Mouse (Mus musculus) forelimb bud, embryonic 11.5 days (tissue): ENCODE measurements around the gene Cnnm4.
"Not testable (repeated sequence)": the region's sequence is repeated elsewhere in the genome, so short reads cannot be mapped to it uniquely, and the experiment has no call there.

Experiments
- DNase-seq: peaks from one replicate; pipeline ENCODE4 v3.0.0-alpha.2; 2012; ENCODE audit warnings: low read depth, low spot score

Cnnm4 gene

DNA sequence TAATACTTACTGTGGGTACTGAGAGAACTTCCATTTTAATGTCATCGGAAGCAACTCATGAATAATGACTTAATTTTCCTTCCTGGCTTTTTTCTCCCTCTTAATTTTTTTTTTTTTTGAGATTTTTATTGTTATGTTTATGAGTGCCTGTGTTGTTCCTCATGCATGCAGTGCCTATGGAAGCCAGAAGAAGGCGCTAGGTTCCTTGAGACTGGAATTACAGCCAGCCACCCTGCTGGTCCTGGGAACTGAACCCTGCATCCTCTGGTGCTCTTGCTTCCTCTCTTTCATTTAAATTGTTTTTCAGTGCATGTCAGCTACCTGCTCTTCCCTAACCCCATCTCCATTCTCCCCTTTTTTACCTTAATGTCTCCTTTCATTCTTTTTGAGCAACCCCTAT is 42.3 kb downstream of the Cnnm4 start:
- DNase-seq, result peak; percentile 29

DNA sequence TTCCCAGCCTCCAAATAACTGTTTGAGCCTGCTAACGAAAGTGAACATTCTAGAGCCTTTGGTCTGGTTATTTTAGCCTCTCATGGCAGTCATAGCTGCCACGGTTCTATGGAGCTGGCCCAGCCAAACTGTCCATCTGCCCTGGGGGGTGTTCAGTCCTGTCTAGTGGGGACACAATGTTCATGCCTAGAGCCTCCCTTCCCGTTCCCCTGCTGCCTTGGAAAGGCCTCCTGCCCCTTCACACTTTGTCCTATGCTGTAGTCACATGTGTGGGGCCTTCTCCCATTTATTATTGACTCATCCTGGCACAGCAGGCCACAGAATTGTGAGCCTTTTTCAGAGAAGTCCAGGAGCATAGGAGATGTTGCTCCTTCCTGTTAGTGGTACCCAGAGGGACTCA is 46.8 kb downstream of the Cnnm4 start:
- DNase-seq, result no peak

DNA sequence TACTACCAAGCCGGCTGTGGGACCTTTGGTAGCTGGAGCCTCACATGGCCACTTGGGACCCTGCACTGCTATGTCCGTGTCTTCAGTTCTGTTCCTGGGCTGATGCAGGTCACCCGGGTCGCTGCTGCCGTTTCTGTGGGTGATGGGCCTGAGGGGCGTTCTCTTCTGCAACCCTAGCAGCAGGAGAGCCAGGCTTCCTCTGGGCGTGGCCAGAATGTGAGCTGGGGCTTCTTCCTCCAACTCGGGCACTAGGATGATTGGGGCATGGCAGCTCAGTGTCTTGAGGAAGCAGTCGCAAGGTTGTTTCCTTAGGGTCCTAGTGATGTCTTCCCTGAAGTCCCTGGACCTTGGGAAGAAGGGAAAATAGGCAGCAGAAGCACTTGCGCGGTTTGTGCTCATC is 48.2 kb downstream of the Cnnm4 start:
- DNase-seq, result no peak

DNA sequence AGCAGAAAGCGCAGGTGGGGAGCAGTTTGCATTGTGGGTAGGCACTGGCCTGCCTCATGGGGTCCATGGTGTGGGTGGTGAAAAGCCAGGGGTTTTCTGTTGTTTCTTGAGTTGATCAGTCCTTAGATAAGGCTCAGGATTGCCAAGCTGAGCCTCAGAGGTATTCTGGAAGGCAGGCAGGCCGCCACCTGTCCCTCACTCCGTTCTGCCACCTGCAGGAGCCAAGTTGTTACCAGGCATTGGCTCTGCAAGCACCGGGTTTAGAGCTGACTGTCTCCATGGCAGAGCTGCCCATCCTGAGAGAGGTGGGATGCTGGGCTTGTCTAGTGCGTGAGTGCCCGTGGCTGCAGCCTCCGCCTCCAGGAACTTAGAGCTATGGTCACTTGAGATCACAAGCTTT is 50.8 kb downstream of the Cnnm4 start:
- DNase-seq, result no peak

DNA sequence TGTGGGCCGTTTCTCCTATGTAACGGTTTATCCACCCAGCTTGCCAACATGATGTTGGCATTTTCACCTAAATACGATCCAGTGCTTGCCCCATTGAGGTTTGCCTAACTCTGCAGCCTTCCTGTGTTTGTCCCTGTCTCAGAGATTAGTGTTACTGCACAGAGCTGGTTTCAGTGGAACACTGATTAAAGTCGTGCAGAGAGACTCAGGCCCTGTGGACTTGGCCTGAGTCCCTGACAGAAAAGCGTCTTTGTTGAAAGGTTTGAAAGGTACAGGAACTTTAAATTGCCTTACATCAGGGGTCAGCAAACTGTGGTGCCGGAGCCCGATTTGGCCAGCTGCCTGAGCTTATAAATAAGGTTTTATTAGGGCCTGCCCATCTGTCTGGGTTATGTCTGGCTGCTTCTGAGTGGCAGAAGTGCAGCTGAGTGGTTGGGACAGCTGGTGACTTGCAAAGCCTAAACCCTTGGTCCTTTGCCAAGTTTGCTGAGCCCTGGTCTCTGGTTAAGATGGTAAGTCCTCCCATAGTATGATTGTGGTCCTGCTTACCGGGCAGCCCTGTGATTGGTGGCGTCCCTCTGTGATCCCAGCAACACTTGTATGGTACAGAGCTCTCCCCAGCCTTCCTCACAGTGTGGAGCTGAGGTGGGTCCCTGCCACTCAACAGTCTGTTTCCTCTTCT is 52.1 kb downstream of the Cnnm4 start:
- DNase-seq, result peak; percentile 9

DNA sequence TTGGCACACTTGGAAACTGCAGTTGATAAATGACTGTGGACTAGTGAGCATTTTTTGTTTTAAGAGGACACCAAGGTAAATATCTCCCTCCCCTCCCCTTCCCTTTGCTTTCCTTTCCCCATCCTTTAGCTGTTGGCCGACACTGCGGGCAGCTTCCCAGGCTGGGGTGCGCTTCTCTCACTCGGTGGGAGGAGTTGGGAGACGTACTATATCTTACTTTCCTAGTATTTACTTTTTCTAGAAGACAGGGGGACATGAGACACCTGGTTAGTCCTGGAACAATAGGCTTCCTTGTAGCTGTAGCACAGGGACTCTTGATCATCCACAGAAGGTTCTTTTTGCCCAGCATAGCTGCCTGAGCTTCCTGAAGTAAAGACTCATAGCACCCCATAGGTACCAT is 52.6 kb downstream of the Cnnm4 start:
- DNase-seq, result no peak

DNA sequence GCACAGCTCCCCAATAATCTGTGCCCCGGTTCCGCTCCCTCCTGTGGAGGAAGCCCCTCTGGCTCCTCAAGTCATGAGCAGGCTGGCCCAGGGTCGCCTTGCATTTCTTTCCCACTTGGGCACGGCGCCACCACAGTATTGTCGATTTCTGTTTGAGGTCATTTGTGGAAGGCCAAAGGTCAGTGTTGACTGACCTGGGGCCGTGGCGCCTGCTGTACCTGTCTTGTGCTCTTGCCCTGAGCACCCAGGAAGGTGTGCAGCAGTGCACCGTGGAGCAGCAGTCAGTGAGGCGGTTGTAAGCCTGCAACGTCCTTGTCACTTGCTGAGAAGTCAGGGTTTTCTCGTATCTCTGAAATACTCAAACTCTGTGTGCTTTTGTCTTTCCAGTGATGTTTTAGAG is 54.4 kb downstream of the Cnnm4 start:
- DNase-seq, result no peak

DNA sequence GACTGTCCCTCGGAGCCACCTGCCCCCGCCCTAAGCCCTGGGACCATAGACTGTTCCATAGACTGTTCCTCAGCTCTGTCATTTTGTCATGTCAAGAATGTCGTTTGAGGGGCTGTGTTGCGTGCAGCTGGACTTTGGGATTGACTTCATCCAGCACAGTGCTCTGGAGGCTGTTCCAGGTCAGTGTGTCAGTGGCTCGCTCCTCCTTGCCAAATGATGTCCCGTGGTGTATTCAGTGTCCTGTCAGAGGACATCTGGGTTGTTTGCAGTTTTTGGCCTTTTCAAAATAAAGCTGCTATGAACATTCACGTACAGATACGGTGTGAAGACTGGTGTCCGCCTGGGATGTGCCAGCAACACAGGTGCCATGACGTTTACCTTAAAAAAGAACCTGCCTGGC is 55.5 kb downstream of the Cnnm4 start:
- no peak for DNase-seq

DNA sequence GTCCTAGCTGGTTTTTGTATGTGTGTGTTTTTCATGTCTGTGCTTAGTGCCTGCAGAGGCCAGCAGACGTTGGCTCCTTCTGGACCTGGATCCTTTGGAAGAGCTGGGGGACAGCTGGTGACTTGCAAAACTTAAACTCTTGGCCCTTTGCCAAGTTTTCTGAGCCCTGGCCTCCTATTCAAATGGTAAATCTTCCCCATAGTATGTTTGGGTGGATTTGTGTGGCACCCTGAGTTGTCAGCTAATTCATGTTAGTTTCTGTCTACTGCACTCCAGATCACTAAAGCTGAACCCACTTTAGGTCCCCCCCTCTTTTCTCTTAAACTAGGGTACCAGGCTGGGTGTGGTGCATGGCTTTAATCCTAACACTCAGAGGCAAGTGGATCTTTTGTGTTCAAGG is 56.9 kb downstream of the Cnnm4 start:
- no peak for DNase-seq

DNA sequence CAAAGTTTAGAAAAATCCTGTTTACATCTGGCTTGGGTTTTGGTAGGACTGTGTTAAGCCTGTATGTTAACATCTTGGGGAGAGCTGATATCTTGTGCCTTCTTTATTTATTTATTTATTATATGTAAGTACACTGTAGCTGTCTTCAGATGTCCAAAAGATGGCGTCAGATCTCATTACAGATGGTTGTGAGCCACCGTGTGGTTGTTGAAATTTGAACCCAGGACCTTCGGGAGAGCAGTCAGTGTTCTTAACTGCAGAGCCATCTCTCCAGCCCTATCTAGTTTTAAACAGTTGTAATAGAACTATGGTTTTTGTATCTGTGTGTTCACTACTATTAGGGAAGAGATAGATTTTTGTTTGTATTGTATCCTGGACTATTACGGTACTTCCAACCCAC is 57.9 kb downstream of the Cnnm4 start:
- no peak for DNase-seq

DNA sequence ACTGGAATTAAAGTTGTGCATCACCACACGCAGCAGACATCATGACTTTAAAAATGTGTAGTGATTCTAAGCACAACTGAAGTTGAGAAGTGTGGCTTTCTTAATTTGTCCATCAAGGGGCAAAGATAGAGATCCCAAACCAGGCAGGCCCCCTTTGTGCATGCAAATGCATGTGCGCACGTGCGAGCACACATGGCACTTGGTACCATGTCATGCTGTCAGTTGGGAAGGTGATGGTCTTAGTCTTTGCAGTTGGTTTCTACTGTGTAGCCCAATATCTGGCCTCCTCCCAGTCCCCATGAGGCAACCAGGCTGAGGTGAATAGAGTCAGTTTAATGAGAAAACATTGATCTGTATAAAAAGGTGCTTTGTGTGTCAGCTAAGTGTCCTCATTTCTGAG is 58.5 kb downstream of the Cnnm4 start:
- no peak for DNase-seq

DNA sequence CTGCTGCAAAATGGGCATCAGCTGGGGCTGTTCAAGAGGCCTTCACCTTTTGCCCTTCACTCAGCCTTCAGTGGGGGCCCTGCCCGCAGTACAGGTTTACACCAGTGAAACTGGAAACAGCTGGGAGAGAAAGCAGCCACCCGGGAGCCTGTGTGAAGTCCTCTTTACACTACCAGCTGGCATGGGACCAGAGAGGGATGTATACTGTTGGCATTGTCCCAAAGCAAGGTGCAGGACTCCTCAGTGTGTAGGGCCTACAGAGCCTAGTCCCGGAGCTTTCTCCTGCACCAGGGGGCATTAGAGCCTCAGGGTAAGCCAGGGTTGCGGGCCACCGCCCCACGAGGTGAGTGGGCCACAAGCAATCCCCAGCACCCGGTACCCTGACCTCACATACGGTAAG is 59.1 kb downstream of the Cnnm4 start:
- no peak for DNase-seq

DNA sequence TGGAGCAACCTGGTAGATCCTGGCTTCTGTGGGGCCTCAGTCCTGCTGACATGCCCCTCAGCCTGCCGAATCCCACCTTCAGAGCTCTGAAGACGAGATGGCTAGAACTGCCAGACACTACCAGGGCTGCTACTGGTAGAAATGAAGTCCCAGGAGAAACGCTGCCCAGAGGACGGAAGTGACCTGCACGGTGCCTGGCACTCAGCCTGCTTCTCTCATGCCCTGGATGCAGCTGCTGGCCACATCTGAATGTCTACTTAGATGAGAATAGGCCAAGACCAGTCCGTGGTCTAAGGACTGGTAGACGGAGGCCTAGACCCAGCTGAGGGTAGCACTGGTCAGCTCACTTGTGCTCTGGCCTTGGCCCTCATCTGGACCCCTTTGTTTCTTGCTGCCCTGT is 59.5 kb downstream of the Cnnm4 start:
- DNase-seq, result no peak

DNA sequence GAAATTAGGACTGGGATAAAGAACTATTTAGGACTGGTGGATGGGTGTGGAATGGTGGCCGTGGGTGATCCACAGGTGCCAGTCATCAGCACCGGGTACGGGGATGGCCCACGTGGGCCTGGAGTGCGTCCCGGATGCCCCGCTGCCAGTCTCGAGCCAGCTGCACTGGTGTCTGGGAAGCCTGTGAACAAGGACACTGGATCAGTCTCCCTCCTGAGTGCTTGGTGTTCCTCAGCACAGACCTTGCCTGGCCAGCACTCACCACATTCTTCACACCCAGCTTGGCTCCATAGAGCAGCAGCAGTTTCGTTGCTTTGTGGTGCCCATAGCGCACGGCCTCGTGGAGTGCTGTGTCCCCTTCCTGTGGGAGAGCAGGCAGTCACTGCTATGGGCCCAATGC is 60.0 kb downstream of the Cnnm4 start:
- DNase-seq, result no peak

DNA sequence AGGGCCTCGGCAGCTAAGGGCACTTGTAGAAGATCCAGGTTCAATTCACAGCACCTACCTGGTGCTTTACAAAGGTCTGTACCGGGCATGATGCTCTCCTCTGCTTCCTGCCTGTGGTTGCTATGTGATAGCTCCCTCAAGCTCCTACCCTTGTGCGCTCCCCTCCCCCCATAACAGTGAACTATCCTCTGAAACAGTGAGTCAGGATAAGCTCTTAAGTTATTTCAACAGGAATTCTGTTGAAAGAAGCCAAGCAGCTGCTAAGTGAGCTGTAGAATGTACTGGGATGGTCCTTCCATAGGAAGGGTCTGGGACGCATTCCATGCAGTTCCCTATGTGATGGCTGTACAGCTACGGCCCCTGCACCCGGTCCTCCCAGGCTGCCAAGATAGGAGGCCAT is 62.1 kb downstream of the Cnnm4 start:
- no peak for DNase-seq

DNA sequence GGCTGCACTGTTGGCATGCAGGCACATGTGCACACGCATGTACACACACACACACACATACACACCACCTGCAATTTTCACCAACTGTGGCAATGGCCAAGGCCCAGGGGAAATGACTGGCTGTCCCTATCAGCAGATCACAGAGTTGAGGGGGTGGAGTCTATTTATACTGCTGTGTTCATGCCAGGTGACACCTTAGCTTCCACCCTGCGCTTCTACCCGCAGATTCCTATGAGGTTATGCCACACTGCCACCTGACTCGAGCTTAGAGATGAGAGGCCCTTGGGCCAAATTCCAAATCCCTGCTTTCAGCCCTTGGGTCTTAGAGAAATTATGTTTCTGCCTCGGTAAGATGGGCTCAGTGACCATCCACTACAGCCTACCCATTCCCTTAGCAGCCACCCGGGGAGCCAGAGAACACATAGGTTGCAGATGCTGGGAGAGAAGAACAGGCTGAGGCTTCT is 63.2 kb downstream of the Cnnm4 start:
- no peak for DNase-seq

DNA sequence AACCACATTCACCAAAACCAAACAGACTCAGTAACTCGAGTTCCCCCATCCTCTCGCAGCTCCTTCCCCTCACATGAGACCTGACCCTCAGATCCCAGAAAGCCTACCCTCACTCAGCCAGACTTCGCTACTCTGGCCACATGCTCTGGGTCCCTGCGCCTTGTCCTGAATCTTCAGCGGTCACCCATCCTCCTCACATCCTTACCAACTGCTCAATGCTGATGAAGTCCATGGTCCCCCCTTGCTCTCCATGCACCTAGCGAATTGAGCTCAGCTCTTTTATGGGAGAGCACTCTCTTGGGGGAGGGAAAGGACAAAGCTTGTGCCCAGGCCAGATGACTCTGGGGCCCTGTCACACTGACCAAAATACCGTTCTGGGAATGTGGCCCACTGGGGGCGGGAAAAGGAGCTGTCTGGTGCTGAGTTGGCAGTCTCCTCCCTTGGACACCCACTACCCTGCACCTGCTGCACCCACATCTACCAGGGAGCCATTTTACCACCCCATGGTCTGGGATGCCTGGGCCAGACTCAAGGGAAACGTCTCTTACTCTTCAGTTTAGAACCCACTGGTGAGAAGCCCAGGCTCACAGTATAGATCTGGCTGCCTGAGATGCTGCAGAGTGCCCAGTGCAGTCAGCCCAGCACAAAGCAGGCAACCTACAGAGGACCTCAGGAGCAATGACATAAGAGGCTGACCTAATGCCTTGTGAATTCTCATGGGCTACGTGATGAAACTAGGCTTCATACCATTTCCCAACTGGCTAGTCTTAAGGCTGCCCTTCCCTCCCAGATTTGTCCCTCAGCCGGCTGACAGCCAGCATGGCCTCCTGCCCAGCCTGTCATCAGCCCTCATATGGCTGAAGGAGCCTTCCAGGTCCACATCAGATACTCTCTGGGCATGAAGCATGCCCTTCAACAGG is 64.3 kb downstream of the Cnnm4 start:
- no peak for DNase-seq

DNA sequence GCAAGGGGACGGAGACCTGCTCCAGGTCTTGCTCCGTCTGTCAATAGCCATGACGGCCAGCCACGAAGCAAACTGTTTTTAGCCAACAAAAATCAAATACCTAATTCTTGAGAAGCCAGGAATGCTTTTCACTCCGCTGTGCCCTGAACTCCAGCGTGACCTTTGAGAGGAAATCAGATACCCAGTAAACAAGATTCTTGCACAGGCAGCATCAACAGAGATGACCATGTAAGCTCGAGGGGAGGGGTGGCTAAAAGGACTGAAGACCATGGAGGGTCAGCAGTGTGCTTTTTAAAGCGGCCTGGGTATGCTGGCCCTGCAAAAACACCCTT is 64.9 kb downstream of the Cnnm4 start:
- no peak for DNase-seq

DNA sequence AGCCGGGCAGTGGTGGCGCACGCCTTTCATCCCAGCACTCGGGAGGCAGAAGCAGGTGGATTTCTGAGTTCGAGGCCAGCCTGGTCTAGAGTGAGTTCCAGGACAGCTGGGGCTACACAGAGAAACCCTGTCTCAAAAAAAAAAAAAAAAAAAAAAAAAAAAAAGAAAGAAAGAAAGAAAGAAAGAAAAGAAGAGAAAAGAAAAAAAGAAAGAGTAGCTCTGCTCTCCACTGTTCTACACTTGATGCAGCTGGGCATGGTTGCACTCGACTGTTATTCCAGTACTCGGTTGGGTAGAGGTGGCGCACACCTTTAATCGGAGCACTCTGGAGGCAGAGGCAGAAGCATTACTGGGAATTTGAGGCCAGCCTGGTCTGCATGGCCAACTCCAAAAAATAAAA is 65.4 kb downstream of the Cnnm4 start, which contains the start of gene Ankrd23:
Gene Ankrd23 (minus strand): TSS at position 101 of the 400 bp plus-strand sequence.
- not testable (repeated sequence) for DNase-seq

DNA sequence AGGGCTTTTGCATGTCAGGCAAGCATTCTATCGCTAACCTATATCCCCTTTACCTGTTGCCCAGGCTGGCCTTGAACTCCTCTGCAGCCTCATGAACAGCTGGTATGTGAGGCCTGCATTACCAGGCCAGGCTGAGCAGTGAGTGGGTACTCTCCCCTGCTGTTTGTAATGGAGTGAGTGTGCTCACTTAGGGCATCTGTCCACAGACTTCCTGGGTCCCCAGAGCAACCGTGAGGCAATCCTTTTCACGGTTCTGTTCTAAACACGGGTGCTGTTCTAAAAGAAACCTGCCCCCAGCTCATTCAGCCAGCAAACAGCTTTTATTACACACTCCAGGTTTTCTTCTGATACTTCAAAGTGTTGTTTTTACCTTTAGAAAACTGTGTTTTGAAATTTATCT is 67.3 kb downstream of the Cnnm4 start:
- DNase-seq, result no peak

DNA sequence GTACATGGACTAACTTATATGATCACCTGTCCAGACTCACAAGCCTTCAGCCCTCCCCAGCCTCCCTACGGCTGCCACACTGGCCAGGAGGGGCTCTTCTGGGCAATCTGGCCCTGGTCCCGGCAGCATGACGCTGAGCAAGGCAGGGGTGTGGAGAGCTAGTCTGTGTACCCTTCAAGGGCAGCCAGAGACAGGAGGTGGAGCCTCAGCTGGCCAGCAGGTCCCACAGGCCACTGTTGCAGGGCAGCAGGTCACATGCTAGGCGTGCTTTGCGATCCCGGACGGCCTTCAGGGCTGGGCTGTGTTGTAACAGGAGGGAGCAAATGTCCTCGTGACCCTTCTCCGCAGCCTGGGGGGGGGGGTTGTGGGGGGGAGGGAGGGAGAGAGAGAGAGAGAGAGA is 67.8 kb downstream of the Cnnm4 start, which contains the start of gene Gm42417:
Gene Gm42417 (minus strand): TSS at position 244 of the 400 bp plus-strand sequence.
- DNase-seq, result no peak

DNA sequence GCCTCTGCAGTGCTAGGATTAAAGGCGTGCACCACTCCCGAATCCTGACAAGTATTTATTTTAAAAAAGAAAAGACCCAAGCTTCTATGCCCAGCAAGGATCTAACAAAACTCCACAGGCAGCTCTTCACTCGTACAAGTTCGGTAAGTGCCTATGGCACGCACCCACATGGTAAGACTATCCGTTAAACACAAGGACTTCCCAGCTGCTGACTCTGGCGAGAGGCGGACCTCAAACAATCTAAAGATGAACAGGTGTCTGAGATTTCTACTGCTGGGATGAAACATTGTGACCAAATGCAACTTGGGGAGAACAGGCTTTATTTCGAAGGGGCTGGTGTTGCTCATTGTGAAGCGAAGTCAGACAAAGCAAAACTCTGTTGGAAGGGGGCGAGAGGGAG is 68.7 kb downstream of the Cnnm4 start:
- DNase-seq, result no peak

DNA sequence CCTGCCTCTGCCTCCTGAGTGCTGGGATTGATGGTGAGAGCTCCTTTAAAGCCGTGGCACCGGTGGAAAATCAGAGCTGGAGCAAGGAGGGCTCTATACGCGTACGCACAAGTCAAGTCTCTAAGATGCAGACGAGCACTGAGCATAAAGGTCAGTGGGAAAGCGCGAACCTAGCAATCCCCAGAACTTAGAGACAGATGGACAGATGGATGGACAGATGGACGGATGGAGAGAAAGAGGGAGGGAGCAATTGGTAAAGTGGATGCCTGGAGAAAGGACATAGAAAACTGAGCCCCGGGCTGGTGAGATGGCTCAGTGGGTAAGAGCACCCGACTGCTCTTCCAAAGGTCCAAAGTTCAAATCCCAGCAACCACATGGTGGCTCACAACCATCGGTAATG is 69.4 kb downstream of the Cnnm4 start:
- no peak for DNase-seq
